Comparison of ENCODE assay signal across 29 mouse cellular contexts in the genomic region with DNA sequence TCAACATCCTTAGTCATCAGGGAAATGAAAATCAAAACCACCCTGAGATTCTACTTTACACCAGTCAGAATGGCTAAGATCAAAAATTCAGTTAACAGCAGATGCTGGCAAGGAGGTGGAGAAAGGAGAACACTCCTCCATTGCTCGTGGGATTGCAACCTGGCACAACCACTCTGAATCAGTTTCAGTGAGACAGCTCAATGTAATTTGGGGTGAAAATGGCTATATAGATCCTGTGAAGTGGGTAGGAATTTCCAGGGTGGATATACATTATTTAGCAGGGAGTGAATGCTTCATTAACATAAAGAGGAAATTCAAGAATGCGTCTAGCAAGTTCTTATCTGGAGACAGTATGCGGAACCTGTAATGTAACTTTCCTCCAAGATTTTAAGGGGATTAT.
A peak's percentile ranks its signal among the peaks of the same experiment; 100 is the strongest.
DNase-seq lines count a peak whose midpoint lies in the region; ATAC-seq lines count a peak whose summit lies in the region.
"Had no signal": no experiment of that assay in that cellular context is flagged by ENCODE, and none has a peak within 500 bp of the region (broad histone marks: within the 10 kb centered on the region; RNA-seq: fewer than 3 reads in every experiment).

No protein-coding gene starts in this region.

- H3K9ac ChIP-seq in forebrain, embryonic 12.5 days: no peak overlapping the region
- H3K9ac ChIP-seq: embryonic facial prominence, embryonic 13.5 days; embryonic facial prominence, embryonic 15.5 days; forebrain, embryonic 13.5 days; forebrain, embryonic 15.5 days; forebrain, postnatal 0 days had no signal

- H3K4me3 ChIP-seq in forebrain, embryonic 12.5 days (replicated peaks): no peak overlapping the region
- H3K4me3 ChIP-seq: embryonic facial prominence, embryonic 13.5 days; embryonic facial prominence, embryonic 15.5 days; erythroblast, embryonic 14.5 days; forebrain, embryonic 10.5 days; forebrain, embryonic 13.5 days; forebrain, embryonic 15.5 days had no signal

- 88% methylated on average over 3 of the region's 3 CpGs for WGBS in forebrain, embryonic 12.5 days

- H3K4me1 ChIP-seq in forebrain, embryonic 12.5 days: no peaks in the 10 kb centered on the region
- H3K4me1 ChIP-seq: embryonic facial prominence, embryonic 13.5 days; embryonic facial prominence, embryonic 15.5 days; forebrain, embryonic 10.5 days; forebrain, embryonic 13.5 days; forebrain, embryonic 15.5 days had no signal

- H3K27ac ChIP-seq in forebrain, embryonic 12.5 days: no peak overlapping the region
- H3K27ac ChIP-seq: embryonic facial prominence, embryonic 13.5 days; embryonic facial prominence, embryonic 15.5 days; forebrain, embryonic 10.5 days; forebrain, embryonic 13.5 days; forebrain, embryonic 15.5 days had no signal

- ATAC-seq in frontal cortex, adult (ENCODE audit: low TSS enrichment): peak; percentile 94
- no peak for ATAC-seq in forebrain, embryonic 12.5 days (ENCODE audit: low FRiP score)
- ATAC-seq: activated CD4-positive, CD25-positive, alpha-beta regulatory T cell, adult 4 months; CD4-positive, CD25-positive, alpha-beta regulatory T cell, adult 4 months; forebrain, embryonic 13.5 days; forebrain, embryonic 15.5 days; forebrain, postnatal 0 days; Patski had no signal

- no peak for DNase-seq in frontal cortex, postnatal 10 days (ENCODE audit: low spot score in 2 of 2)
- DNase-seq in left cerebral cortex, adult 18-20 months (ENCODE audit: low spot score in 2 of 2): peak; percentile 1 to 6
- no peak for DNase-seq in left cerebral cortex, adult 9 months (ENCODE audit: low spot score in 2 of 2)
- peak; percentile 57 for DNase-seq in brain, adult 2 months (ENCODE audit: low read depth, low spot score)
- DNase-seq: adrenal gland, adult 8-10 months; adrenal gland, postnatal 14 days; adrenal gland, postnatal 36 days; B cell, adult 2 months; cerebellum, adult 11 months; cerebellum, adult 18-20 months; cerebellum, adult 8-10 months; cerebellum, adult 9-11 months; cerebellum, postnatal 14 days; cerebellum, postnatal 36 days; embryo, embryonic 11 days; forebrain, postnatal 0 days had no signal

- H3K9me3 ChIP-seq in forebrain, embryonic 12.5 days: no peaks in the 10 kb centered on the region
- H3K9me3 ChIP-seq: embryonic facial prominence, embryonic 13.5 days; embryonic facial prominence, embryonic 15.5 days; forebrain, embryonic 10.5 days; forebrain, embryonic 13.5 days; forebrain, embryonic 15.5 days had no signal

- no peaks in the 10 kb centered on the region for H3K27me3 ChIP-seq in forebrain, embryonic 12.5 days
- H3K27me3 ChIP-seq: CH12.LX; embryonic facial prominence, embryonic 13.5 days; embryonic facial prominence, embryonic 15.5 days; forebrain, embryonic 13.5 days; forebrain, embryonic 15.5 days; Patski had no signal

- no peaks in the 10 kb centered on the region for H3K36me3 ChIP-seq in forebrain, embryonic 12.5 days (replicated peaks)
- H3K36me3 ChIP-seq: embryonic facial prominence, embryonic 13.5 days; embryonic facial prominence, embryonic 15.5 days; forebrain, embryonic 10.5 days; forebrain, embryonic 15.5 days; G1E had no signal

- no peak overlapping the region for H3K4me2 ChIP-seq in forebrain, embryonic 12.5 days
- H3K4me2 ChIP-seq: embryonic facial prominence, embryonic 13.5 days; embryonic facial prominence, embryonic 15.5 days; forebrain, embryonic 13.5 days; forebrain, embryonic 15.5 days had no signal

Comparison
In these comparisons a context has a peak if more than half of its experiments do, and no peak if none do; other contexts are left out.
1. DNase-seq: peak in left cerebral cortex, adult 18-20 months (2 of 2) and brain, adult 2 months (single experiment); none in frontal cortex, postnatal 10 days (0 of 2) and left cerebral cortex, adult 9 months (0 of 2).